Mouse (Mus musculus): ENCODE measurements around the gene Apol10b. TPM values are rescaled to one million over a fixed set of nuclear protein-coding genes. Genes with fewer than 3 reads are reported as not detected.
"Not testable (repeated sequence)": the region's sequence is repeated elsewhere in the genome, so short reads cannot be mapped to it uniquely, and the experiment has no call there.

Apol10b gene
- polyA plus RNA-seq, 1 experiment: 7.6 TPM

DNA sequence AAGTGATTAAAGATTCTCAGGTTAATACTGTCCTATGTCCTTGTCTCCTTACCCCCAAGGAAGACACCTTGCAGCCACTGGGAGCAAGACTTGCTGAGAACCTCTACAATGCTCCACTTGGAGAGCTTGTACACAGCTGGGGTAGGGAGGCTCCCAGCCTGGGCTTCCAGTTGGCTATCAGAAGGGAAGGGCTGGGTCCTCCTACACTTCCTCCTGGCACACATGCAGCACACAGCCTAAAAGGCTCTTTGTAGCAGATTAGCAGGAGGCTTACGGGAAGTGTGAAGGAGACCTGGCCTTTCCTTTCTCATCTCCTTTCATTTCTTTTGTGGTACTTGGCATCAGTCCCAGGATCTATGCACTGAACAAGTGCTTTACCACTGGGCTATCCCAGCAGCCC, 14.2 kb downstream of the Apol10b start:
- Histone ChIP-seq H3ac (ENCODE audit: control insufficient read depth, insufficient read length, low read depth) (no peak overlapping the region), H3K4me3 (ENCODE audit: insufficient read depth, poor library complexity, severe bottlenecking) (no peak overlapping the region), H3K36me3 (ENCODE audit: control insufficient read depth, insufficient read depth) (peaks cover 6% of the 10 kb centered on the region), H3K79me3 (ENCODE audit: low read depth) (no peaks in the 10 kb centered on the region), H3K27me3 (ENCODE audit: control insufficient read depth, insufficient read depth, insufficient read length) (peaks cover 3% of the 10 kb centered on the region), H3K79me2 (ENCODE audit: control insufficient read depth, insufficient read depth) (no peaks in the 10 kb centered on the region)
- TF ChIP-seq MAX (IDR thresholded peaks at IDR 0.05): no peak
- no peak for TF ChIP-seq CTCF (IDR thresholded peaks at IDR 0.05; ENCODE audit: control insufficient read depth, insufficient read depth, insufficient read length)

DNA sequence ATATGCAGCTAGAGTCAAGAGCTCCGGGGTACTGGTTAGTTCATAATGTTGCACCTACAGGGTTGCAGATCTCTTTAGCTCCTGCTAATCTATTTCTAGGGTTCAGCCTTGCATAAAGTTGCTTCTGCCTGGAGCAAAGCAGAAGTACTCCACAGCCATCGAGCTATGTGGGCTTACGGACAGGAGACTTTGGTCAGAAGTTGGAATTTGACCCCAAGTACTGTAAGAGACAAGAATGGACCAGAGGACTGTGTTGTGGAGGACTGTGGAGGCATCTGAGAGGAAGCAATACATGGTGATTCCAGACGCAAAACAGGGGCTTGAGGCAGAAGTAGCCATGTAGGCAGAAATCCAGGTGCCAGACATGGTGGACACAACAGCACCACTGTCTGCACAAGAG, 16.6 kb downstream of the Apol10b start:
- Histone ChIP-seq H3K79me3 (ENCODE audit: low read depth) (no peaks in the 10 kb centered on the region), H3K79me2 (ENCODE audit: control insufficient read depth, insufficient read depth) (no peaks in the 10 kb centered on the region), H3K4me3 (ENCODE audit: insufficient read depth, poor library complexity, severe bottlenecking) (no peak overlapping the region), H3K27me3 (ENCODE audit: control insufficient read depth, insufficient read depth, insufficient read length) (peaks cover 3% of the 10 kb centered on the region), H3ac (ENCODE audit: control insufficient read depth, insufficient read length, low read depth) (no peak overlapping the region), H3K36me3 (ENCODE audit: control insufficient read depth, insufficient read depth) (no peaks in the 10 kb centered on the region)
- no peak for TF ChIP-seq MYOD1 (IDR thresholded peaks at IDR 0.05; ENCODE audit: control insufficient read depth, insufficient read length, low read depth)
- no peak for TF ChIP-seq CTCF (IDR thresholded peaks at IDR 0.05; ENCODE audit: control insufficient read depth, insufficient read depth, insufficient read length)
- TF ChIP-seq FOSL1 (IDR thresholded peaks at IDR 0.05; ENCODE audit: insufficient read depth, low read length, poor library complexity, severe bottlenecking): no peak
- no peak for TF ChIP-seq MYOG (IDR thresholded peaks at IDR 0.05; ENCODE audit: control insufficient read depth, extremely low read depth, insufficient read length)
- TF ChIP-seq MAX (IDR thresholded peaks at IDR 0.05): no peak
- TF ChIP-seq CEBPB (IDR thresholded peaks at IDR 0.05; ENCODE audit: low read depth): no peak
- TF ChIP-seq USF1 (IDR thresholded peaks at IDR 0.05; ENCODE audit: low read depth): no peak

DNA sequence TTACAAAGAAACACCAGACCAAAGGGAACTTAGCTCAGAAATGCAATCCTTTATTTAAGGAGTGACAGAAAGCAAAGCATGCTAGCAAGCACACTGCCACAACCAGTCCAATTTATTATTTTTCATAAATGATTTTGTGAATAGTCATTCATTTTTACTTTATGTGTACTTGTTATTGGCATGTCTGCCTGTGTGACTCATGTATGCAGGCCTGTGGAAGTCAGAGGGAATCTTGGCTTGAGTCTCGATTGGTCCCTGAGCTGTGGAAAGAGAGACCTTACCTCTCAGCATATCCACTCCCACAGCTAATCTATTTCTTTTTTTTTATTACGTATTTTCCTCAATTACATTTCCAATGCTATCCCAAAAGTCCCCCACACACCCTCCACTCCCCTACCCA, 17.1 kb downstream of the Apol10b start:
- TF ChIP-seq CEBPB (IDR thresholded peaks at IDR 0.05; ENCODE audit: low read depth) (no peak), CTCF (IDR thresholded peaks at IDR 0.05; ENCODE audit: control insufficient read depth, insufficient read depth, insufficient read length) (no peak), MYOG (IDR thresholded peaks at IDR 0.05; ENCODE audit: control insufficient read depth, extremely low read depth, insufficient read length) (no peak), MYOD1 (IDR thresholded peaks at IDR 0.05; ENCODE audit: control insufficient read depth, insufficient read length, low read depth) (no peak), MAX (IDR thresholded peaks at IDR 0.05) (no peak), FOSL1 (IDR thresholded peaks at IDR 0.05; ENCODE audit: insufficient read depth, low read length, poor library complexity, severe bottlenecking) (no peak), USF1 (IDR thresholded peaks at IDR 0.05; ENCODE audit: low read depth) (no peak)
- no peak overlapping the region for H3K4me3 ChIP-seq (ENCODE audit: insufficient read depth, poor library complexity, severe bottlenecking)
- peaks cover 3% of the 10 kb centered on the region for H3K27me3 ChIP-seq (ENCODE audit: control insufficient read depth, insufficient read depth, insufficient read length)

DNA sequence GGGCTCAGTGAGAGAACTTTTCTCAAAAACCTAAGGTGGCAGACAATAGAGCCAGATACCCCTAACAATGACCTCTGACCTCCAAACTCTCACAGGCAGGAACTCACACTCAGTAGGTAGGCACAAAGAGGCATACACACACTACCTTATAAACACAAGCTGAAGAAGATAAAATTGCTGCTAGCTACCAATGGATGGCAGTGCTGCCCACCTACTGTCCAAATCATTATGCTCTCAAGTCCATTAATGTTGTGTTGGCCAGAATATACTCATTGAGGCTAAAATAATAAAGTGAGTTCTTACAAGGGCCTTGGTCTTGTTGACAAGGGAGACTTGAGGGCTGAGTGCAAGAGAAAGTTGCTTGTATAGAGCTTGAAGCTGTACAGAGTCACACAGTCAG, 32.7 kb downstream of the Apol10b start:
- no peak for TF ChIP-seq FOSL1 (IDR thresholded peaks at IDR 0.05; ENCODE audit: insufficient read depth, low read length, poor library complexity, severe bottlenecking)
- no peak for TF ChIP-seq USF1 (IDR thresholded peaks at IDR 0.05; ENCODE audit: low read depth)
- no peak for TF ChIP-seq MAX (IDR thresholded peaks at IDR 0.05)
- TF ChIP-seq MYOD1 (IDR thresholded peaks at IDR 0.05; ENCODE audit: control insufficient read depth, insufficient read length, low read depth): no peak
- no peak for TF ChIP-seq MYOG (IDR thresholded peaks at IDR 0.05; ENCODE audit: control insufficient read depth, extremely low read depth, insufficient read length)
- no peak for TF ChIP-seq CEBPB (IDR thresholded peaks at IDR 0.05; ENCODE audit: low read depth)
- Histone ChIP-seq H3K36me3 (ENCODE audit: control insufficient read depth, insufficient read depth) (no peaks in the 10 kb centered on the region), H3K79me2 (ENCODE audit: control insufficient read depth, insufficient read depth) (no peaks in the 10 kb centered on the region), H3K4me3 (ENCODE audit: insufficient read depth, poor library complexity, severe bottlenecking) (no peak overlapping the region), H3K79me3 (ENCODE audit: low read depth) (no peaks in the 10 kb centered on the region), H3ac (ENCODE audit: control insufficient read depth, insufficient read length, low read depth) (no peak overlapping the region), H3K27me3 (ENCODE audit: control insufficient read depth, insufficient read depth, insufficient read length) (peaks cover 21% of the 10 kb centered on the region)

More for the DNA sequence above, 17.1 kb downstream of the Apol10b start:
- Histone ChIP-seq H3K36me3 (ENCODE audit: control insufficient read depth, insufficient read depth) (no peaks in the 10 kb centered on the region), H3K79me3 (ENCODE audit: low read depth) (no peaks in the 10 kb centered on the region), H3K79me2 (ENCODE audit: control insufficient read depth, insufficient read depth) (no peaks in the 10 kb centered on the region), H3ac (ENCODE audit: control insufficient read depth, insufficient read length, low read depth) (no peak overlapping the region)

DNA sequence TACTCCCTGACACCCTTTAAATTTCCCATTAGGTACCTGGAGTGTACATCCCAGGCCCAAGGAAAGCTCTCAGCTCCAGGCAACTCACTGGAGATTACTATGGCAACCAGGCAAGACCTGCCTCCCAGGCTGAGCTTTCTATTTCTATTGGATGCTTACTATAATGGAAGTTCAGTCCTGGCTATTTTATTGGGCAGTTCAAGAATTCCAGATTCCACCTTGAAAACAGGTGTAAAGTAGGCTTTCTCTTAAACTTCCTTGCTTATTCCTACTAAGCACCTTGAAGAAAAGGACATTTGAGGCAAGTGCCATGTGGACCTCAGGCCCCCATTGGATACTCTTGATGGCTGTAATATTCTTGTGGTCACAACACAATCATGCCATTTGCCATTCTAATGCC, 34.1 kb downstream of the Apol10b start, which contains the start of gene 1700025B11Rik:
TSS of gene 1700025B11Rik (minus strand) at position 101 of the 400 bp plus-strand sequence.
- no peak for TF ChIP-seq MAX (IDR thresholded peaks at IDR 0.05)
- TF ChIP-seq USF1 (IDR thresholded peaks at IDR 0.05; ENCODE audit: low read depth): no peak
- no peak for TF ChIP-seq FOSL1 (IDR thresholded peaks at IDR 0.05; ENCODE audit: insufficient read depth, low read length, poor library complexity, severe bottlenecking)
- Histone ChIP-seq H3K27me3 (ENCODE audit: control insufficient read depth, insufficient read depth, insufficient read length) (peaks cover 21% of the 10 kb centered on the region), H3K79me3 (ENCODE audit: low read depth) (no peaks in the 10 kb centered on the region), H3K36me3 (ENCODE audit: control insufficient read depth, insufficient read depth) (no peaks in the 10 kb centered on the region), H3K79me2 (ENCODE audit: control insufficient read depth, insufficient read depth) (no peaks in the 10 kb centered on the region), H3K4me3 (ENCODE audit: insufficient read depth, poor library complexity, severe bottlenecking) (no peak within 1 kb of the TSS), H3ac (ENCODE audit: control insufficient read depth, insufficient read length, low read depth) (no peak within 1 kb of the TSS)

DNA sequence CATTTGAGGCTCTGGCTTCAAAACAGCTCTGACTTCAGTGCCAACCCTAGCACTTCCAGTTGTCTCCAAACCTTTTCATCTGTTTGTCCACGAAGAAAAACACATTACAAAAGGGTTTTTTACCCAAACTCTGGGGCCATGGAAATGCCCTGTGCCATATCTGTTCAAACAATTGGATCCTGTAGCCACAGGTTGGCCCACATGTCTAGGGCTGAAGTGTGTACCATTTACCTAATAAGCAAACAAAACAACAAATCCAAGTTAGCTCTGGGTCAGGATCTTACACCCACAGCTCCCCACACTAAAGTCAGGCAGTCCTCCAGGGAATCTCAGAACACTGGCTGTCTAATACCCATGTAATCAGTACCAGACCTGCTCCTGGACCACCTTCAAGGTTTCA, 56.7 kb downstream of the Apol10b start:
- H3K79me3 ChIP-seq (ENCODE audit: low read depth); H3ac ChIP-seq (ENCODE audit: control insufficient read depth, insufficient read length, low read depth); H3K4me3 ChIP-seq (ENCODE audit: insufficient read depth, poor library complexity, severe bottlenecking); H3K27me3 ChIP-seq (ENCODE audit: control insufficient read depth, insufficient read depth, insufficient read length); H3K79me2 ChIP-seq (ENCODE audit: control insufficient read depth, insufficient read depth); H3K36me3 ChIP-seq (ENCODE audit: control insufficient read depth, insufficient read depth): not testable (repeated sequence)

Other genes with a start within 250 kb of the Apol10b start
- 0.27 TPM for gene Apol7a, start 197.0 kb downstream of the Apol10b start, polyA plus RNA-seq (2012; fragmentation: generic; extraction: Trizol)
- gene Apol9a, start 185.0 kb downstream of the Apol10b start, polyA plus RNA-seq (2012; fragmentation: generic; extraction: Trizol): 18.1 TPM
- not detected for gene Apol7b, start 148.6 kb downstream of the Apol10b start, polyA plus RNA-seq (2012; fragmentation: generic; extraction: Trizol)
- 0.04 TPM for gene Apol10a, start 119.1 kb downstream of the Apol10b start, polyA plus RNA-seq (2012; fragmentation: generic; extraction: Trizol)
- gene Apol11a, start 87.9 kb downstream of the Apol10b start, polyA plus RNA-seq (2012; fragmentation: generic; extraction: Trizol): 0.25 TPM
- gene Apol7c, start 62.8 kb downstream of the Apol10b start, polyA plus RNA-seq (2012; fragmentation: generic; extraction: Trizol): not detected
- gene 1700025B11Rik, start 34.2 kb downstream of the Apol10b start, polyA plus RNA-seq (2012; fragmentation: generic; extraction: Trizol): not detected
- not detected for gene Gm36245, start 3.1 kb upstream of the Apol10b start, polyA plus RNA-seq (2012; fragmentation: generic; extraction: Trizol)
- gene Apol11b, start 47.2 kb upstream of the Apol10b start, polyA plus RNA-seq (2012; fragmentation: generic; extraction: Trizol): 0.02 TPM
- gene Apol7e, start 102.7 kb upstream of the Apol10b start, polyA plus RNA-seq (2012; fragmentation: generic; extraction: Trizol): not detected
- 49.1 TPM for gene Apol9b, start 132.9 kb upstream of the Apol10b start, polyA plus RNA-seq (2012; fragmentation: generic; extraction: Trizol)
- gene Apol8, start 160.9 kb upstream of the Apol10b start, polyA plus RNA-seq (2012; fragmentation: generic; extraction: Trizol): 0.46 TPM
- 580 TPM for gene Myh9, start 246.1 kb upstream of the Apol10b start, polyA plus RNA-seq (2012; fragmentation: generic; extraction: Trizol)